Mouse (Mus musculus) embryo, embryonic 11 days (tissue): ENCODE data around the gene Vmn2r13.
"Not testable (repeated sequence)": the region's sequence is repeated elsewhere in the genome, so short reads cannot be mapped to it uniquely, and the experiment has no call there.

Experiments
- DNase-seq: peaks from one replicate; pipeline ENCODE4 v3.0.0-alpha.2; 2015

Gene Vmn2r13

DNA sequence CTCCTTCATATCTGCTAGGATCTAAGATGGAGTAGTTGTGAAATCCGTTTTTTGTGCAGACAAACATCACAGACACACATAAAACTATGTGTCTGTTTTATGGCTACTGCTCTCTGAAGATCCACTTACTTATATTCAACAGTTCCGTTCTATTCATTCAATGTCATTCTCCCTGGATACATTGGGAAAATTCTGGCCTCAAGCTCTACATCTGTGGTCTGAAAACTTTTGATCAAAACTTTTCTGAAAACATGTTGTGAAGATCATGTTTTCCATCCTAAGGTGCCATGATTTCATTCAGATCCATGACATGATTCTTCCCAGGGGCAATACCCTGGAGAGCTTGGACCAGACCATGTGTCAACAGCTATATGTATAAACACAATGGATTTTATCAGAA is at the start of gene Vmn2r13:
Vmn2r13 (minus strand) TSS at position 101 of the 400 bp plus-strand sequence.
- DNase-seq, result not testable (repeated sequence)

DNA sequence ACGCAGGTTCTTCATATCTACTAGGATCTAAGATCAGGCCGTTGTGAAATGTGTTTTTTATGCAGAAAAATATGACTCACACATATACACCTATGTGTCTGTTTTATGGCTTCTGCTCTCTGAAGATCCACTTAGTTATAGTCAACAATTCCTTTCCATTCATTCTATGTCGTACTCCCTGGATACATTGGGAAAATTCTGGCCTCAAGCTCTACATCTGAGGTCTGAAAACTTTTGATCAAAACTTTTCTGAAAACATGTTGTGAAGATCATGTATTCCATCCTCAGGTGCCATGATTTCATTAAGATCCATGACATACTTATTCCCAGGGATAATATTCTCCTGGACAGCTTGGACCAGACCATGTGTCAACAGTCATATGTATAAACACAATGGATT is 32.6 kb upstream of the Vmn2r13 start, which contains the start of gene Vmn2r14:
Vmn2r14 (minus strand) TSS at position 101 of the 400 bp plus-strand sequence.
- DNase-seq, result no peak

DNA sequence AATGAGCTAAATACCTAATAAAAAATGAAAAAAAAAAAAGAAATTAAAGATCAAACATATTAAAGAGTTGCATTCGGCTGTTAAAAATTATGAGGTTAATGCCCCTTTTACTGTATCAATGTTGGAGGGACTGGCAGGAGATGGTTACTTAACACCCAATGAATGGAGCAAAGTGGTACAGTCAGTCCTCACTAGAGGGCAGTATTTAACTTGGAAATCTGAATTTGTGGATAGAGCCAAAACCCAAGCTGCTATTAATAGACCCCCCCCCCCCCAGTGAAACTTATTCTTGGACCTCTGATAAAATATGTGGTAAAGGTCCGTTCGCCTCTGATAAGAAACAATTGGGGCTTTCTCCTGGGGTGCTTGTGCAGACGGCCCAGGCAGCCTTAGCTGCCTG is 25.1 kb downstream of the Vmn2r13 start:
- not testable (repeated sequence) for DNase-seq

DNA sequence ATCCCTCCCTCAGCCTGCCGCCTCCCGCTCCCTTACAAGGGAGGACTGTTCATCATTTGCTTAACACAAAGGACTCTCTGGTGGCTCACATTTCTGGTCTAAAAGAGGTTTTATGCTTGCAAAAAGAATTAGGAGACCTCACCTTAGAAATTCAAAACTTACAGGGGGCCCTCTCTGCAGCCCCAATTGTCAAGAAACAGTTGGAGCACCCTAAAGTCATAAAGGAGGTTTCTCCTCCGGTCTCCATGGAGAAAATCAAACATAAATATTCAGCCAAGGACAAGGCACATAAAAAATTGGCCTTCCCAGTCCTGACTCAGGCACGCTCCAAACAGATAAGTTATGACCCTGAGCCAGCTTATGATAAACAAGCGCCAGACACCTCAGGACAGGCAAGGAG is 31.9 kb downstream of the Vmn2r13 start:
- no peak for DNase-seq

DNA sequence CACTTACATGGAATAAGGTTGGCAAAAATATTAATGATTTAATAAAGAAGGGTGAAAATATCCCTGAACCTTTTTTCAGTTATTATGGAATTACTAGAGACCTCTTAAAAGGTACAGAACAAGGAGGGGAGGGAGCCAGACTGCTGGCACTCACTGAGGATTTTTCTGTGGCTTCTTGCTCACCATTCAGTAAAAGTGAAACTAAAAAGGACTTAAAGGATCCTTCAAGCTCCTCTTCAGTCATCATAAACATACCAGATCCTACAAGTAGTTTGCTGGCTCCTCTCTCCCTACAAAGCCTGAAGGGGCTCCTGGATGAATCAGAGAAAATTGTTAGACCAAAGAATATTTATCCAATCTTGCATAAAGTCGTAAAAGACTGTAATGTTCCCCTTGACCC is 32.4 kb downstream of the Vmn2r13 start:
- not testable (repeated sequence) for DNase-seq

DNA sequence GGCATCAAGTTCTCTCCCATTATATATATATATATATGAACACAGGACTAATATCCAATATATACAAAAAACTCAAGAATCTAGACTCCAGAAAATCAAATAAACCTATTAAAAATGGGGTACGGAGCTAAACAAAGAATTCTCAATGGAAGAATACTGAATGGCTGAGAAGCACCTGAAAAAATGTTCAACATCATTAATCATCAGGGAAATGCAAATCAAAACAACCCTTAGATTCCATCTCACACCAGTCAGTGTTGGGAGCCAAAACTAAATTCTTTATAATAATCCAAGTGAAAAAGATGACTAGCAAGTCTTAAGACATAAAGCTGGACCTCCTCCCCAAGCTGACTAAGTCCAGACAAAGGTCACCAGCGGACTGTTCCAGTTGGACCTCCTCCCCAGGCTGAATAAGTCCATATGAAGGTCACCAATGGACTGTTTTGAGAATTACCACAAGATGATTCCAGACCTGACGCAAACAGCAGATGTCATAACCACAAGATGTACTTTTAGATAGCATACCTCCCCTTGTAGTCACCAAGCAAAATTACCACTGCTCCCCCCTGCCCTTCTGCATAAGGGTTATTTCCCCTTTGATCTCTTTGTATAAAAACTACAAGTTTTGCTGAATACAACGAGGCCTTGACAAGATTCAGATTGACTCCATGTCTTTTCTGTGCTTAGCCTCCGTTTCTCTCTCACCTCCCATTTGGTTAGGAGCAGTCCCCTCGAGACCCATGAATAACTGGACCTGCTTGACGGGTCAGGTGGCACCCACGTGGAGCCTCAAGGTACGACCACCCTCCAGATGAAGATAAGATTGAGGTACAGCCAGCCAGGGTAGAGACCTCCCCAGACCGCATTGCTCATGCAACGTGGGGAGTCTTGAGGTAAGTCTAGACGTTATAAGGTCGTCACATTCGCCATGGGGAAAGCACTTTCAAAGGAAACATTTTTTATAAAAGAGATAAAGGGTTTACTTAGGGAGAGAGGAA is 33.2 kb downstream of the Vmn2r13 start:
- not testable (repeated sequence) for DNase-seq

DNA sequence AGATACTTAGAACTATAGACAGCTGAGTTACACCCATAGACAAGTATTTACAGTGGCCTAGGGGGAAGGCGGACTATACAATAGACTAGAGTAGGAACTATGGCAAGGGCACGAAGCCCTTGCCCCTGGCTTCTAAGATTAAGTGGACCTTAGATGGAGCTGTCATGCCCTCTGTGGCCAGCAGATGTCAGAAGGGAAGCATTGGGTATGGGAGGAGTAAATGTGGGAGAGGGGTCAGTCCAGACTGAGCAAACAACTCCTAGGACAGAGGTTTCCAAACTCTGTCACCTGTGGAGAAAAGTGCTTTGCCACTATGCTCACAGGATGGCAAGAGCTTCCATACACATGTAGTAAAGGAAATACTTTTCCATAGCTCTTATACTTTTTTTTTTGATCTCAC is 52.5 kb downstream of the Vmn2r13 start:
- no peak for DNase-seq

DNA sequence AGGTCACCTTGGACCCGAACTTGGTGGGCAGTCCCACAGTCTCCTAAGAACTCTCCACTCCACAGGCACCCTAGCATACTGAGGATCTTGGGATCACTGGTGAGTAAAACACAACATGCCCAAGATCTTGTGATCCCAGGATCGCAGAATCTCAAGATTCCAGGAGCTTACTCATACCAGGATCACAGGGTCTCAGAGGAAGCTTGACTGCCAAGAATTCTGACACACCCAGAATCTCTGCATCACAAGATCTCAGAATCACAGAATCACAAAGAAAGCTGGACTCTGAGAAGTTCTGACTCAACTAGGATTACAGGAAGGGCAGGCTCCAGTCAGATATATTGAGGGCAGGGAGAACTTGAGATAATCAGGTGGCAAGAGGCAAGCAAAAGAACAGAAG is 55.3 kb downstream of the Vmn2r13 start:
- no peak for DNase-seq
